Mouse (Mus musculus) stomach, postnatal 0 days (tissue): Measurements from ENCODE around the gene Smarcb1.
"Not testable (repeated sequence)": the region's sequence is repeated elsewhere in the genome, so short reads cannot be mapped to it uniquely, and the experiment has no call there.

Experiments used
- CTCF ChIP-seq: IDR thresholded peaks from 2 replicates; pipeline ENCODE4 v1.5.1; 2016; ENCODE audit warnings: antibody characterized with exemption, low read depth, mild to moderate bottlenecking, moderate library complexity
- EP300 ChIP-seq: optimal IDR thresholded peaks from 2 replicates; pipeline ENCODE3; 2016; ENCODE audit warnings: antibody characterized with exemption

- TF ChIP-seq CTCF, result peak; percentile 24
- TF ChIP-seq EP300, result not testable (repeated sequence)
Measured at GRCm38 (mm10) chr10:75859786-75860470, 61.5 kb downstream of the Smarcb1 start, which contains the start of gene Mif.
